Mouse (Mus musculus) forebrain, embryonic 11.5 days (tissue): ENCODE measurements around the gene Coch. TPM values are rescaled to one million over a fixed set of nuclear protein-coding genes. Genes with fewer than 3 reads are reported as not detected.

ENCODE experiments used
- polyA plus RNA-seq: library from polyadenylated mRNA; unstranded; fragments of >200 nt; fragmentation: Nextera tagmentation; extraction: Ambion mirVana; gene quantifications from 2 replicates; pipeline ENCODE4 v1.2.1, GENCODE M21; 2014

Gene Coch
- polyA plus RNA-seq, 1 experiment from 2014 or later, result 5.9 TPM

Other genes starting within 250 kb of the Coch start
- gene G2e3, start 245.3 kb upstream of the Coch start, polyA plus RNA-seq, result 46.2 and 51.7 TPM in 2 replicates
- gene Scfd1, start 215.8 kb upstream of the Coch start, polyA plus RNA-seq, result 68.7 and 74.6 TPM in 2 replicates
- gene Ap4s1, start 97.7 kb downstream of the Coch start, polyA plus RNA-seq, result 47.5 and 53.7 TPM in 2 replicates
- 56.3 and 58.4 TPM in 2 replicates for gene Strn3, start 98.6 kb downstream of the Coch start, polyA plus RNA-seq
- gene Hectd1, start 236.2 kb downstream of the Coch start, polyA plus RNA-seq, result 42.2 and 44.8 TPM in 2 replicates